Mouse (Mus musculus): ENCODE measurements around the gene Ercc6. TPM values are rescaled to one million over a fixed set of nuclear protein-coding genes. Genes with fewer than 3 reads are reported as not detected.

The Ercc6 gene
- polyA plus RNA-seq, 1 experiment: 7.2 TPM

- no peak for DNase-seq (ENCODE audit: low spot score)
These were observed 59.2 kb downstream of the Ercc6 start for GRCm38 (mm10) chr14:32572519-32572918.

DNA sequence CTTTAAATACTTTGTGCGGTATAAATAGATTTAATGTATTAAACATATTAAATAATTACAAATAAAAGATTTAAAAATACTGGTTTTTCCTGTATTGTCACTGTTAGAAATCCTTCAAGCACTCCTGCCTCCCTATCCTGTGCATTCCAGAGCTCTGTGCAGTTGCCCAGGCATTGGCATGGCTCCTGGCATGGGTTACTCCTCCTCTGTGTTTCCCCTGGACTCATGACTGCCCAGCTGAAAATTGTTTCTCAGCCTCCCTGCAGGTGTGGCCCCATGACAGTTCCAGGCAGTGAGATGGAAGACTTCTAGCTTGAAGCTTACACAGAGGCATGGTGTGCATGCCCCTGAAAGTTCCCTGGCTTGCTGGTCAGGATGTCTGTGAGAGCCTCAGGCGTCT, 65.1 kb downstream of the Ercc6 start:
- no peak for DNase-seq (ENCODE audit: low spot score)

DNA sequence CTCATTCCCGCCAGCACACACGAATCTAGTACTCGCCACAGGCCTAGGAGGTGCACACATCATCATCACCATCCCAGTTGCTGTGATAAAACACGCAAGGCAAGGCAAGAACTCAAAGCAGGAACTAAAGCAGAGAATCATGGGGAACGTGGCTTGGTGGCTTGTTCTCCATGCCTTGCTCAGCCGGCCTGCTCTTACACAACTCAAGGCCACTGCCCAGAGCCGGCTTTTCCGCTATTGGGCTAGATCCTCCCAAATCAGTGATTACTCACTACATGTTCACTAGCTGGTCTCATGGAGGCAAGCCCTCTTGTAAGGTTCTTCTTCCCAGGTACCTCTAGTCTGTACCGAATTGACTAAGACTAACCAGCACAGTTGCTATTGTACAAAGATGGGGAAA, 70.4 kb downstream of the Ercc6 start:
- no peak for DNase-seq (ENCODE audit: low spot score)

- peak; percentile 39 for DNase-seq (ENCODE audit: low spot score)
These were observed 73.9 kb downstream of the Ercc6 start for GRCm38 (mm10) chr14:32587013-32587784.

DNA sequence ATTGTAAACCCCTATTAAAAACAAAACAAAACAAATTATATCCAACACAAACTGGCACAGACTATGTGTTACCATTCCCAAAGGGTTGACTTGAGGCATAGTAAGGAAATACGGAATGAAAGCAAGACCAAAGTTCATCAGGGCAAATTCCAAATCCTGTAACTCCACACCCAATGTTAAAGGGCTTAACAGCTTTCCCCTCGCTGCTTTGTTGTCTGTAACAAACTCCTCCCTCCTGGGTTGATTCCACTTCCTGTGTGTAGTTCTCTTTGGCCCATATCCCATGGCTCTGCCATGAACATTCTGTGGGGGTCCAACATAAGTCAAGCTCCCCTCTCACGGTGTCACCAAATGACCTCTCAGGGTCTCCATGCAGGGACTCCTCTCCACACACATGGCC, 77.1 kb downstream of the Ercc6 start:
- no peak for DNase-seq (ENCODE audit: low spot score)

DNA sequence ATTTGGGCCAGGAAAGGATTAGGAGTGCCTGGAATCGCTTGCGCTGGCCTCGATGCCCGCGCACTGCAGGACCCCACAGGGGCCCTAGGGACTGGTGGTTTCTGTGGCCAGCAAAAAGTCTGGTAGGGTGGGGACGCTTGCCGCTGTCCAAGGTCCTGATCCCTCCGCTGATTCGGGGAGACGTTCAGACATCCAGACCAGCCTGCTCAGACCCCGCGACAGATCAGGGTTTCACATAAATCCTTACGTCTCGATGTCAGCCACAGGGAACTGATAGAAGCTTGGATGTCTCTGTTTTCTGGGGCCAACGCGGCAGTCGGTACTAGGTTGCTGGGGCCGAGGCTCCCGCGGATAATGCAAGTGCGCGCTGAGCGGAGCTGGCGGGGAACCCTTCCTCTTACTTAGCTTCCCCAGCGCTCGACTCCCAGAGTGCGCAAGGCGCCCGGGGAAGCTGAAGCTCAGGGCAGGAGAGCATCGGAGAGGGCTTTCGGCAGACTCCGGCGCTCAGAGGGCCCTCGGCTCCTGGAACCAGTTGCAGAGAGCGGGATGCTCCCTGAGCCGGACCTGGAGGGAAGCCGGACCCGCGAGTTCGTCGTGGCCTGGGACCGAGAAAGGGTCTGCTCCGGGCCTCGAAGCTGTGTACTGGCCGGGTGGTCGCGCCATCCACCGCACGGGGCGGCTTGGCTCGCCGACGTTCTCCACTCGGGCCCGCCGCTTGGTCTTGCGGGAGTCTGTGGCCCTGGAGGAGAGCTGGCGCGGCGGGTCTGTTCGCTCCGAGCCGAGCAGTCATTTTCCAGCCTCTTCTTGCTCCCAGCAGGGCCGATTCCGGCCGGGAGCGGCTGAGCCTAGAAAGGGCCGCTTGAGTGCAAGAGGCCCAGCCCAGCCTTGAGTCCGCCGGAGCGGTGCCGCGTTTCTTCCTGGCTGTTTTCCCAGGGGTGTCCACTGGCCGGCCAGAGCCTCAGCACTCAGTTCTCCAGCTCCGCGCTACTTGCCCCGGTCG, 84.2 kb downstream of the Ercc6 start:
- peak; percentile 41 for DNase-seq (ENCODE audit: low spot score)

DNA sequence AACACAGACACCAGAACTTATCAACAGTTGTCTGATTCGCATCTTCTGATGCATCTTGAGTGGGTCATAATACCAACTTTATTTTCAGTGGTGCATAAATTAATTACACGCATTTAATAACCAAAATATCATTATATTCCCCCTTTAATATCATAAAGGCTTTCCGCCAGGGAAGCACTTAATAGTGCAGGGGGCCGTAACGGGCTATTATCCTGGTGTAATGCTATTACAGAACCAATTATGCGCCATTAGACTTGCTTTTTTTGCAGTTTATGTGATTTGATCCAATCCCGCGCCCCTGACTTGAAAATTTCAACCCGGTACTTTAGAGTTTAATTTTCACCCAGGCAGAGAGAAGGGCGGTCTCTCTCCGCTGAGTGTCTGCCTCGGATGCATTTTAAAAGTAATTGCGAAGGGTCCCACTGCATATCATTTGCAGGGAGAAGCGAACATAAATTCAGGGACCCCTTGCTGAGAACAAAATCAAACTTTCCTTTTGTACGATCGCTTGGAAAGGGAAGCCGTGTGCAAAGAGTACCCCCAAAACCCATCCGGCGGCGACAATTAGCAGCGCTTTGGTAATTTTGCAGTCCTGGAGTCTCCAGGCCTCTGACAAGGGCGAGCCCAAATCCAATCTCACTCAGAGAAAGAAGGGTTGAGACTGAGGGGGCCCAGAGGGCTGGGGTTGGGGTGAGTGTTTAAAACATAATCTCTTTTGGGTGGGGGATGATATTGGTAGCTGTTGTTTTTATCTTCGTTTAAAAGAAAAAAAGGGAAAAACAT, 85.3 kb downstream of the Ercc6 start:
- DNase-seq (ENCODE audit: low spot score): no peak

- no peak for DNase-seq (ENCODE audit: low spot score)
These were observed 86.1 kb downstream of the Ercc6 start, which contains the start of gene Prrxl1 for GRCm38 (mm10) chr14:32599290-32600041. Gene Prrxl1, plus strand, starts transcription at chr14:32599407.

GRCm38 (mm10) chr14:32600110-32600509, 86.8 kb downstream of the Ercc6 start:
- DNase-seq (ENCODE audit: low spot score): no peak

GRCm38 (mm10) chr14:32605508-32605907, 92.2 kb downstream of the Ercc6 start:
- DNase-seq (ENCODE audit: low spot score): no peak

- DNase-seq (ENCODE audit: low spot score): no peak
These were observed 93.0 kb downstream of the Ercc6 start for GRCm38 (mm10) chr14:32606316-32606715.

GRCm38 (mm10) chr14:32609392-32609791, 96.1 kb downstream of the Ercc6 start:
- no peak for DNase-seq (ENCODE audit: low spot score)

DNA sequence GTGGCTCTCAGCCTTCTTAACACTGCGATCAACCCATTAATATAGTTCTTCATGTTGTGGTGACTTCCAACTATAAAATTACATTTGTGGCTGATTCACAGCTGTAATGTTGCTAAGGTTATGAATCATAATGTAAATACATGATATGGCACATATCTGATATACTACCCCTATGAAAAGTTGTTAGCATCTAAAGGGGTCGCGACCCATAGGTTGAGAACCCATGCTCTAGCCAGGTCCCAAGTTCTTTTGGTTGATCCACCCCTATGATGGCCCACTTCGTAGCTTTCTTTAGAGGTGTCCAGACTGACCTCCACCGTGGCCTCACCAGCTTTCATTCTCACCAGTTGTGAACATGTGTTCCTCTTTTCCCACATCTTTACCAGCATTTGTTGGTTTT, 103.9 kb downstream of the Ercc6 start:
- no peak for DNase-seq (ENCODE audit: low spot score)

DNA sequence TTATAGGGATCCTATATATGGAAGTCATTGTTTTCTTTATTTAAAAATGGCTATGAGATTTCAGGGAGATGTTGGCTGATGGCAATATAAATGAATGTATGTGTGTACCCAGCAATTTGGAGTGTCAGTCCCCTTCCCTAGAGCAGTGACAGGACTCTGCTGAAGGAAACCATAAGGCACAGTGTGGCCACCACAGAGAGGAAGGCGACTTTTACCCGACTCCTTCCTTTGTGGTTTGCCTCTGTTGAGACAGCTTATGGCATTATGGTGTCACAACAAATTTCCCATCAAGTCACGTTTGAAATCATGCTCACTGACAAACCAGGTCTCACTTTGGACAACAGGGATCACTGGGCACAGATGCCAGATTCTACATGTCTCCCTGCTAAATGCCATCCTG, 110.9 kb downstream of the Ercc6 start:
- no peak for DNase-seq (ENCODE audit: low spot score)

- DNase-seq (ENCODE audit: low spot score): no peak
These were observed 111.5 kb downstream of the Ercc6 start for GRCm38 (mm10) chr14:32624811-32625210.

- no peak for DNase-seq (ENCODE audit: low spot score)
These were observed 114.0 kb downstream of the Ercc6 start for GRCm38 (mm10) chr14:32627271-32627670.

GRCm38 (mm10) chr14:32628584-32628983, 115.3 kb downstream of the Ercc6 start:
- DNase-seq (ENCODE audit: low spot score): no peak

Measured in urinary bladder, adult 2 months (tissue).